Mouse (Mus musculus): ENCODE results near the gene Tiprl.

- TF ChIP-seq CTCF (IDR thresholded peaks at IDR 0.05) = no peak
- no peak for TF ChIP-seq EP300 (IDR thresholded peaks at IDR 0.05)
Measured at GRCm38 (mm10) chr1:165197875-165198274, 38.9 kb downstream of the Tiprl start.

Data from lung, postnatal 0 days (tissue).